Mouse (Mus musculus): ENCODE measurements at regions not wholly inside any gene's neighbourhood (a gene's known extent, or its start where the extent isn't known, plus 50 kb on each side); places are given as distances from the start of the nearest gene placed in this dataset.

- in situ Hi-C loops (cut with MboI; ENCODE audit: low pct_unique_long_range_greater_than_20kb) = no loop called here
- no peaks in the 10 kb centered on the region for H3K27me3 ChIP-seq
- DNase-seq (ENCODE audit: low read depth, low spot score) (no peak), ATAC-seq (no peak)
- CTCF ChIA-PET = no interaction called here
- TF ChIP-seq CTCF (IDR thresholded peaks at IDR 0.05) = no peak
- POLR2A ChIA-PET = no interaction called here
These were observed 240.2 kb upstream of the Zfp462 start for GRCm38 (mm10) chr4:54704696-54705095.

GRCm38 (mm10) chr4:54709751-54710150 lies 235.1 kb upstream of the Zfp462 start:
- in situ Hi-C loops (cut with MboI; ENCODE audit: low pct_unique_long_range_greater_than_20kb) = no loop called here
- CTCF ChIA-PET = no interaction called here
- DNase-seq (ENCODE audit: low read depth, low spot score) (no peak), ATAC-seq (no peak)
- POLR2A ChIA-PET = no interaction called here
- TF ChIP-seq CTCF (IDR thresholded peaks at IDR 0.05) = no peak
- no peaks in the 10 kb centered on the region for H3K27me3 ChIP-seq

GRCm38 (mm10) chr4:54712929-54713328 lies 231.9 kb upstream of the Zfp462 start:
- ATAC-seq (no peak), DNase-seq (ENCODE audit: low read depth, low spot score) (no peak)
- ChIA-PET CTCF (interaction anchor here (1.0 kb wide), 1 partner anchor 18 kb away, joined by 3 read pairs; no protein-coding TSS in a partner anchor), POLR2A (no interaction called here)
- H3K27me3 ChIP-seq = no peaks in the 10 kb centered on the region
- in situ Hi-C loops (cut with MboI; ENCODE audit: low pct_unique_long_range_greater_than_20kb) = no loop called here
- no peak for TF ChIP-seq CTCF (IDR thresholded peaks at IDR 0.05)

- in situ Hi-C loops (cut with MboI; ENCODE audit: low pct_unique_long_range_greater_than_20kb) = no loop called here
- no peaks in the 10 kb centered on the region for H3K27me3 ChIP-seq
- POLR2A ChIA-PET = no interaction called here
- DNase-seq (ENCODE audit: low read depth, low spot score) (no peak), ATAC-seq (no peak)
- no peak for TF ChIP-seq CTCF (IDR thresholded peaks at IDR 0.05)
- CTCF ChIA-PET = no interaction called here
These were observed 230.1 kb upstream of the Zfp462 start for GRCm38 (mm10) chr4:54714612-54715342.

DNA sequence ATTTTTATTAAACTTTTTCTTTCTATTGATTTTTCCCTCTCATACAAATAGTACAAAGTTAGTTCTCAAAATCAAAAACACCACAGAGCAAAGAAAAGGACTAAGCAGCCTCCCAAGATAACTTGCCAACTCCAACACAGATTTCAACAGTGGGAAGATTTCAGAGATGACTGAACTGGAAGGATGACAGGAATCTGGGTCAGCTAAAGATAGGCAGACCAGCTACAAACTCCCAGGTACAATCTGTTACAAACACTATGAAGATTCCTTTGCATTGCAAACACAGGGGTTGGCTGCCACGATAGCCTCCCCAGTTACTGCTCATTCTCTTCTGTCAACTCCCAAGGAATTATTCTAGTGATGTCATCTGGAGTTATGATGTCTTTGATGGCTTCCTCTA lies 226.8 kb upstream of the Zfp462 start:
- POLR2A ChIA-PET = no interaction called here
- CTCF ChIA-PET = no interaction called here
- DNase-seq (ENCODE audit: low read depth, low spot score) (no peak), ATAC-seq (no peak)
- TF ChIP-seq CTCF (IDR thresholded peaks at IDR 0.05) = no peak
- H3K27me3 ChIP-seq = no peaks in the 10 kb centered on the region
- in situ Hi-C loops (cut with MboI; ENCODE audit: low pct_unique_long_range_greater_than_20kb) = no loop called here

DNA sequence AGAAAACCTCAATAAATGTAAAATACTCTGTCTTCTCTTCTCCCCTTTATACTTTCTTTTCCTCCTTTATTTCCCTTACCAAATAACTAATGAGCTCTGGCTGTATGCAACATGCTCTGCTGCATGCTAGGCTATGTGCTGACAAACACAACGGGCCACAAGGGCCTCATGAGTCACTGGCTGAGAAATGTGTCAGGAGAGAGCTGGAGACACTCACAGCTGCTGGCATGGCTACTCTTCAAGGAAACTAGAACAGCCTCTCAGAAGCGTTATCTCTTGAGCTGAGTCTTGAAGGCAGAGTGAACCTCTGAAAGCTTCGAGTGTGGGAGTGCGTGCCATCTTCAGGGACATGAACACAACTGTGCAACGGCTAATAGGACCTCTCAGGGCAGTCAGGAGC lies 205.8 kb upstream of the Zfp462 start:
- POLR2A ChIA-PET = interaction anchor here (0.6 kb wide), 1 partner anchor 28 kb away, joined by 3 read pairs; no protein-coding TSS in a partner anchor
- no peak for ATAC-seq
- no peaks in the 10 kb centered on the region for H3K27me3 ChIP-seq
- no peak for DNase-seq (ENCODE audit: low read depth, low spot score)
- in situ Hi-C loops (cut with MboI; ENCODE audit: low pct_unique_long_range_greater_than_20kb) = no loop called here
- no peak for TF ChIP-seq CTCF (IDR thresholded peaks at IDR 0.05)
- CTCF ChIA-PET = interaction anchor here (1.0 to 1.3 kb wide), 2 partner anchors 11 to 13 kb away, joined by 3 read pairs; no protein-coding TSS in a partner anchor

GRCm38 (mm10) chr4:54751458-54751857 lies 193.4 kb upstream of the Zfp462 start:
- in situ Hi-C loops (cut with MboI; ENCODE audit: low pct_unique_long_range_greater_than_20kb) = no loop called here
- ChIA-PET POLR2A (no interaction called here), CTCF (interaction anchor here (1.3 kb wide), 1 partner anchor 12 kb away, joined by 3 read pairs; no protein-coding TSS in a partner anchor)
- no peak for ATAC-seq
- TF ChIP-seq CTCF (IDR thresholded peaks at IDR 0.05) = no peak
- no peak for DNase-seq (ENCODE audit: low read depth, low spot score)
- H3K27me3 ChIP-seq = no peaks in the 10 kb centered on the region

- ATAC-seq (no peak), DNase-seq (ENCODE audit: low read depth, low spot score) (no peak)
- POLR2A ChIA-PET = no interaction called here
- CTCF ChIA-PET = no interaction called here
- in situ Hi-C loops (cut with MboI; ENCODE audit: low pct_unique_long_range_greater_than_20kb) = no loop called here
- no peaks in the 10 kb centered on the region for H3K27me3 ChIP-seq
- TF ChIP-seq CTCF (IDR thresholded peaks at IDR 0.05) = no peak
These were observed 188.4 kb upstream of the Zfp462 start for GRCm38 (mm10) chr4:54756441-54756840.

GRCm38 (mm10) chr4:54757715-54758500 lies 186.9 kb upstream of the Zfp462 start:
- POLR2A ChIA-PET = no interaction called here
- no peak for TF ChIP-seq CTCF (IDR thresholded peaks at IDR 0.05)
- ATAC-seq (no peak), DNase-seq (ENCODE audit: low read depth, low spot score) (no peak)
- no peaks in the 10 kb centered on the region for H3K27me3 ChIP-seq
- in situ Hi-C loops (cut with MboI; ENCODE audit: low pct_unique_long_range_greater_than_20kb) = no loop called here
- CTCF ChIA-PET = no interaction called here

GRCm38 (mm10) chr4:54758501-54758829 lies 186.4 kb upstream of the Zfp462 start:
- no peaks in the 10 kb centered on the region for H3K27me3 ChIP-seq
- in situ Hi-C loops (cut with MboI; ENCODE audit: low pct_unique_long_range_greater_than_20kb) = no loop called here
- DNase-seq (ENCODE audit: low read depth, low spot score) (no peak), ATAC-seq (no peak)
- no peak for TF ChIP-seq CTCF (IDR thresholded peaks at IDR 0.05)
- ChIA-PET POLR2A (no interaction called here), CTCF (no interaction called here)

- DNase-seq (ENCODE audit: low read depth, low spot score) (no peak), ATAC-seq (no peak)
- ChIA-PET POLR2A (no interaction called here), CTCF (no interaction called here)
- in situ Hi-C loops (cut with MboI; ENCODE audit: low pct_unique_long_range_greater_than_20kb) = no loop called here
- H3K27me3 ChIP-seq = no peaks in the 10 kb centered on the region
- TF ChIP-seq CTCF (IDR thresholded peaks at IDR 0.05) = no peak
These were observed 183.6 kb upstream of the Zfp462 start for GRCm38 (mm10) chr4:54761257-54761656.
